Mouse (Mus musculus): ENCODE measurements around the gene Dclk2. TPM values are rescaled to one million over a fixed set of nuclear protein-coding genes. Genes with fewer than 3 reads are reported as not detected.

Gene Dclk2
- polyA plus RNA-seq, 1 experiment = 190 TPM

DNA sequence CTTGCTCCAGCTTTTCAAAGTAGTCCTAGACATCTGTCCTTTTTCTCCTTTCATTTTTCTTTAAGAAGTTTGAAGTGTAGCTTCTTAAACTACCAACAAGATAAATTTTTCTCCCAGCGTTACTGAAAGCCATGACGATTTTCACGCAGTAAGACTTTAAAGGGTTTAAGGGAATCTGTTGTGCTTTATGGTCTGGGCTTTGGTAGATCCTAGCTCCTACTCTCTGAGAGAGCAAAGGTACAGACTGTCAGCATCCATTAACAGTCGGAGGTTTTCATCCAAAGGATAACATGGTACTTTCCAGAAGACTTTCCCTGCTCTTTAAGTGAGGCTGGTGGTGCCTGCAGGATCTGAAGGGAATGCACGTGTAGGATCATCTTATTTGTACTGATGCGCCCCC, 151.7 kb downstream of the Dclk2 start:
- DNase-seq (ENCODE audit: low read depth) = no peak
- TF ChIP-seq CTCF (IDR thresholded peaks at IDR 0.05; ENCODE audit: borderline replicate concordance, extremely low read depth, insufficient read depth, insufficient read length) (no peak), POLR2A (IDR thresholded peaks at IDR 0.05; ENCODE audit: borderline replicate concordance, extremely low read depth, insufficient read depth, insufficient read length, poor library complexity, severe bottlenecking) (no peak)

GRCm38 (mm10) chr3:86768553-86768952, 152.1 kb downstream of the Dclk2 start:
- DNase-seq (ENCODE audit: low read depth) = peak; percentile 46
- no peak for TF ChIP-seq CTCF (IDR thresholded peaks at IDR 0.05; ENCODE audit: borderline replicate concordance, extremely low read depth, insufficient read depth, insufficient read length)
- no peak for TF ChIP-seq POLR2A (IDR thresholded peaks at IDR 0.05; ENCODE audit: borderline replicate concordance, extremely low read depth, insufficient read depth, insufficient read length, poor library complexity, severe bottlenecking)

DNA sequence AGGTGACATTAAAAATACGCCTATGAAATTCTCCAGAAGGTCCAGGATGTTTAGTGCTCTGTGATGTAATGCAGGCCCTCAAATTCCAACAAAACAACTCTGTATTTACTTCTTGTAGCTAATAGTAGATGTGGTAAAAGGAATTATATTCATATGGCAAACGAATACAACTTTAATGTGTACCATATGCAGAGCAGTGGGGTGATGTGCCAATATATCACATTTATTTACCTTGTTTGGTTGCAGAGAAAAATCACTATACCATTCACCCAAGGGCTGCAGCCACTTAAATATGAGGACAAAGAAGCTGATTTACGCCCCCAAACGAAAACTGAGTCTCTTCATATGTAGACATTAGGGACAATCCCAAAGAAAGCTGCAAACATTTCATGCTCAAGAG, 158.2 kb downstream of the Dclk2 start:
- TF ChIP-seq POLR2A (IDR thresholded peaks at IDR 0.05; ENCODE audit: borderline replicate concordance, extremely low read depth, insufficient read depth, insufficient read length, poor library complexity, severe bottlenecking) = no peak
- DNase-seq (ENCODE audit: low read depth) = no peak

DNA sequence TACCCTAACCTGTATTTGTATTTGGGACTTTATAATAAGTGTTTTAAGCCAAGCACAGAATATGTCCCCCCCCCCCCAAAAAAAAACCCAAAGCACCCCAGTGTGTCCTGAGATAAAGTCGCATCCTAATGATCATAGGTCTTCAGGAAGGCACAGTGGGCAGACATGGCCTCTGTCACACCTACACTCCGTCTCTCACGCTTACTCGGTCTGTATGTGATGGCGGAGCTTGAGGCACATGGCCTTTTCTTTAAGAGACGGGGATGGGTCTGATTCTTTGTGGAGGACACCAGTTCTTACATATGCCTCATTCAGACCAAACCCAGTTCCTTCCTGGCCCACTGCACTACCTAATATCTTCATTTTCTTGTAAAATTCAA, 158.6 kb downstream of the Dclk2 start:
- no peak for DNase-seq (ENCODE audit: low read depth)
- no peak for TF ChIP-seq CTCF (IDR thresholded peaks at IDR 0.05; ENCODE audit: borderline replicate concordance, extremely low read depth, insufficient read depth, insufficient read length)
- TF ChIP-seq POLR2A (IDR thresholded peaks at IDR 0.05; ENCODE audit: borderline replicate concordance, extremely low read depth, insufficient read depth, insufficient read length, poor library complexity, severe bottlenecking) = no peak

GRCm38 (mm10) chr3:86761095-86762035, 159.3 kb downstream of the Dclk2 start:
- TF ChIP-seq CTCF (IDR thresholded peaks at IDR 0.05; ENCODE audit: borderline replicate concordance, extremely low read depth, insufficient read depth, insufficient read length) (peak; percentile 84; the same call in 1 of the 2 replicates), POLR2A (IDR thresholded peaks at IDR 0.05; ENCODE audit: borderline replicate concordance, extremely low read depth, insufficient read depth, insufficient read length, poor library complexity, severe bottlenecking) (no peak)
- peak; percentile 93 for DNase-seq (ENCODE audit: low read depth)

- TF ChIP-seq CTCF (IDR thresholded peaks at IDR 0.05; ENCODE audit: borderline replicate concordance, extremely low read depth, insufficient read depth, insufficient read length) (no peak), POLR2A (IDR thresholded peaks at IDR 0.05; ENCODE audit: borderline replicate concordance, extremely low read depth, insufficient read depth, insufficient read length, poor library complexity, severe bottlenecking) (no peak)
- DNase-seq (ENCODE audit: low read depth) = no peak
Measured at GRCm38 (mm10) chr3:86760474-86760873, 160.2 kb downstream of the Dclk2 start.

GRCm38 (mm10) chr3:86759834-86760233, 160.8 kb downstream of the Dclk2 start:
- no peak for DNase-seq (ENCODE audit: low read depth)

GRCm38 (mm10) chr3:86759383-86759782, 161.3 kb downstream of the Dclk2 start:
- no peak for DNase-seq (ENCODE audit: low read depth)

More at GRCm38 (mm10) chr3:86759834-86760233, 160.8 kb downstream of the Dclk2 start:
- TF ChIP-seq CTCF (IDR thresholded peaks at IDR 0.05; ENCODE audit: borderline replicate concordance, extremely low read depth, insufficient read depth, insufficient read length) (no peak), POLR2A (IDR thresholded peaks at IDR 0.05; ENCODE audit: borderline replicate concordance, extremely low read depth, insufficient read depth, insufficient read length, poor library complexity, severe bottlenecking) (no peak)

DNA sequence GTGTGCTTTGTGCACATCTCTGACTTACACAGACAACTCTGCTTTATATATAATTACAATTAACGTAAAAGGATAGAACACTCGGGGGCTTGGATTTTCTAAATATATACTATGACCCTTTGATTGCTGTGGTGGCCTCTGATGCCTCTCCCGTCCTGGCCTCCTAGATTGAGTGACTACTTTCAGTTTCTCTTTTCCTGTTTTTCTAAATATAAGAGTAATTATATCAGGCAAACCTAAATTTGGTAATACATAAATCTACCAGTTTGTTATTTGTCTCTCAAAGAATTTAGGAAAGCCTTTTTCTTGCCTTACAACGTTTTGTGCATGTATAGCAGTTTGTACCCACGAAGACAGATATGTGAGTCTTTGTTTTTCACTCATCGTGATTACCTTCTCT, 161.9 kb downstream of the Dclk2 start:
- no peak for DNase-seq (ENCODE audit: low read depth)
- no peak for TF ChIP-seq POLR2A (IDR thresholded peaks at IDR 0.05; ENCODE audit: borderline replicate concordance, extremely low read depth, insufficient read depth, insufficient read length, poor library complexity, severe bottlenecking)
- no peak for TF ChIP-seq CTCF (IDR thresholded peaks at IDR 0.05; ENCODE audit: borderline replicate concordance, extremely low read depth, insufficient read depth, insufficient read length)

More at GRCm38 (mm10) chr3:86759383-86759782, 161.3 kb downstream of the Dclk2 start:
- TF ChIP-seq CTCF (IDR thresholded peaks at IDR 0.05; ENCODE audit: borderline replicate concordance, extremely low read depth, insufficient read depth, insufficient read length) (no peak), POLR2A (IDR thresholded peaks at IDR 0.05; ENCODE audit: borderline replicate concordance, extremely low read depth, insufficient read depth, insufficient read length, poor library complexity, severe bottlenecking) (no peak)

GRCm38 (mm10) chr3:86756548-86756947, 164.1 kb downstream of the Dclk2 start:
- TF ChIP-seq POLR2A (IDR thresholded peaks at IDR 0.05; ENCODE audit: borderline replicate concordance, extremely low read depth, insufficient read depth, insufficient read length, poor library complexity, severe bottlenecking) (no peak), CTCF (IDR thresholded peaks at IDR 0.05; ENCODE audit: borderline replicate concordance, extremely low read depth, insufficient read depth, insufficient read length) (no peak)
- no peak for DNase-seq (ENCODE audit: low read depth)

GRCm38 (mm10) chr3:86754595-86755557, 165.8 kb downstream of the Dclk2 start:
- DNase-seq (ENCODE audit: low read depth) = no peak
- no peak for TF ChIP-seq CTCF (IDR thresholded peaks at IDR 0.05; ENCODE audit: borderline replicate concordance, extremely low read depth, insufficient read depth, insufficient read length)
- no peak for TF ChIP-seq POLR2A (IDR thresholded peaks at IDR 0.05; ENCODE audit: borderline replicate concordance, extremely low read depth, insufficient read depth, insufficient read length, poor library complexity, severe bottlenecking)

Data from brain, embryonic 14.5 days (tissue).